Mouse (Mus musculus): ENCODE measurements around the gene Trim62.

The Trim62 gene

DNA sequence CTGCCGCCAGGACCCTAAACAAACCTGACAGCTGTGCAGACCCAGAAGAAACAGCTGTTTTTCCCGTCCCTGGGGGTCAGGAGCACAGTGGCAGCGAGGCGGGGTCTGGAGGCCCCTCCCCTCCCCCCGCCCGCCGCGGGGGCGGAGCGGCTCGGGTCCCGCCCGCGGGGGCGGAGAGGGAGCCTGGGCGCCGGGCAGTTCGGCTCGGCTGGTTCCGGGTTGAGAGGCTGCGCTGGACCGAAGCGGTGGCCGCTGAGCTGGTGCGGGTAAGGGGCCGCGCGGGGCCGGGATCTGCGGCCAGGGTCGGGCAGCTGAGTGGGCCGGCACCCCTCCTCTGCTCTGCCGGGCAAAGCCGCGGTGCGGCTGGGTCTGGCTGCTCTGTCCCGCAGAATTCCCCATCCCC, at the start of gene Trim62:
Gene Trim62 (plus strand): TSS at position 202 of the 403 bp plus-strand sequence.
- DNase-seq = peak; percentile 72

- no peak for DNase-seq
Measured at GRCm38 (mm10) chr4:128838202-128838601, 45.2 kb upstream of the Trim62 start.

GRCm38 (mm10) chr4:128839811-128840738, 43.3 kb upstream of the Trim62 start:
- no peak for DNase-seq

- no peak for DNase-seq
Measured at GRCm38 (mm10) chr4:128841259-128841658, 42.1 kb upstream of the Trim62 start.

DNA sequence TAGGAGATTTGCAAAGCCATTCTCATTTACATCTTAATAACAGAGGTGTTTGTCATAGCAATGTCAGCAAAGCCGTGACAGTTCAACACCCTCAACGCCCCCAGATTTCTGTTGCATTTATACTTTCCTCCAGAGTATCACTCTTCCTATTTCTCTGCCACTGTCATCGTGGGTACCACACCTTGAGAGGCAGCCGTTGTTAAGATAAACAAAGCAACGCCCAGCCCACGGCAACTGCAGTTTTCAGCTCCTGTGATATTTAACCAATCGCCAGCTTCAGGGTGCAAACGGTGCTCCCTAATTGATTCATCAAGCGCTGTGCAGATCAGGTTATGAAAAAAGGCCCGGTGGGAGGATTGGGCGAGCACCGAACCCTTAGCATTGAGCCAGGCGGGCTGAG, 38.8 kb upstream of the Trim62 start:
- no peak for DNase-seq

DNA sequence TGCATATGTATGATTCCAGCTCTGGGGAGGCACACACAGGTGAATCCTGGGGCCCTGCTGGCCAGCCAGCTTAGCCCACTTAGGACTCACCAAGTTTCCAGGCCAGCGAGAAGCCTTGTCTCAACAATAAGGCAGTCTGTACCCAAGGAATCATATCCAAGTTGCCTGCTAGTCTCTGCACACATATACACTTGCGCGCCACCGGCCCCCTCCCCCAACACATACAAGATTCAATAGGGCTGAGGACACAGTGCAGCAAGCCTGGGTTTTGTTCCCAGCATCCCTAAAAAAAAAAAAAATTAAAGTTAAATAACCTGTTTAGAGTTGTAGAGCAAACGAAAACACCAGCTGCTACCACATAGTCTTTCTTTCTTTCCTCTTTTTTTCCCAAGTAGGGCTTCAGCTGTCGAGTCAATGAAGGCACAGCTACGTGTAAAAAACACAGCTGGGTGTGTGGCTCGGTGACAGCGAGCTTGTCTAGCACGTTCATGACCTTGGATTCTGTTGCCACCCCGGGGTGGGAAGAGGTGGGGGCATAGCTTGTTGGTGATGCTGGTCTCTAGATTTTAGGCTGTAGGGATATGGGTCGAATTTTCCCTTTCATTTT, 37.9 kb upstream of the Trim62 start:
- DNase-seq = no peak

DNA sequence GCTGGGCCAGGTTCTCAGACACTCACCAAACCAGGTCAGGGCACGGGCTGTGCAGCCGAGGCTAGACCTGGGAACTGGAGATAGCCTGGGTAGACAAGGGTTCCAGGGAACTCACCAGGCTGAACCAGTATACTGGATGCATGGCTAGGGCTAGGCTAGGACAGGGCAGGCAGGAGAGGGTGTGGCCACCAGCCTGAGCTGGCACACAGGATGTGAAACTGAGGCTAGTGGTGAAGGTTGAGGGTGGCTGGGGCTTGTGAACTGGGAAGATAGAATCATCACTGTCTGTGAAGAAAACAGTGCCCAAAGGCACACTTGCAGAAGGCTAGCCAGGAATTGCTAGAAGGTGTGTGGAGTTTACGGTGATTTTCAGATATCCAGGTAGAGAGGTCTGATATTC, 34.4 kb upstream of the Trim62 start:
- no peak for DNase-seq

GRCm38 (mm10) chr4:128849686-128850085, 33.7 kb upstream of the Trim62 start:
- DNase-seq = no peak

DNA sequence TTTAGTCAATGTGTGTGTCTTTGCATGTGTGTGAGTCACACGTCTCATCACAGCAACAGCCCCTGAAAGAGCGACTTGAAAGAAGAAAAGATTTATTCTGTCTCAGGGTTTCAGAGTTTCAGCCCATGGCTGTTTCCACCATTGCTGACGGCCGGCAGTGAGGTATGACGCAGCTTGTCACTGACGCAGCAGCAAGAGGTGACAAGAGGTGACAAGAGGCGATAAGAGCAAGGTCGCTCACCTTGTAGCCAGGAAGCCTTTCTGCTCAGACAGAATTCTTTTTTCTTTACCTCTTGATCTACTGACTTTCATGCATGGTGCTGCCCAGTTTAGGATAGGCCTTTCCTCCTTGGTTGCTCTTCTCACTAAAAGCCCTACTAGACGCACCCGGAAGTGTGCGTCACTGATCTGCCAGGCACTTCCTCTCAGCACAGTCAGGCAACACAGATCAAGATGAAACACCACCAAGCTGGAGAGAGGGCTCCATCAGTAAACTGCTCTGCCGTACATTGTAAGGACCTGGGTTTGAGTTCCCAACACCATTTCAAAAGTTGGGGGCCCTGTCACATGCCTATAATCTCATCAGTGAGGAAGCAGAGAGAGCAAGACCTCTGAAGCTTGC, 31.0 kb upstream of the Trim62 start:
- no peak for DNase-seq

- no peak for DNase-seq
Measured at GRCm38 (mm10) chr4:128853117-128853516, 30.3 kb upstream of the Trim62 start.

DNA sequence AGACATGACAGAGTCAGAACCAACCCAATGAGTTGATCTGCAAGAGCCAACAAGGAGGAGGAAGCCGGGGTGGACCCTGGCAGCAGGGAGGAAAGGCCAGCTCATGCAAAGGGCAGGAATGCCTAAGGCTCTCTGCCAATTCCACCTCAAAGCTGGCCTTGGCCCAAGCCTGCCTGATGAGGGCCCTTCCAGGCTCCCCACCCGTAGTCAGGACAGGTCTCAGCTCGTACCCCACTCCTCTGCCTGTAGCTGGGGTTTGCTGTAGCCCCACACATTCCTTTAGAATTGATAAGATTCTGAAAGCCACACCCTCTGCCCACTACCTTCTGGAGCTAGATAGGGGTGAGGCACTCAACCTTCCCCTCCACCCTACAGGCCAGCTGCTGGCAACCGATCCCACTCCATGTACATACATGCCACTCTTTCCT, 27.8 kb upstream of the Trim62 start:
- no peak for DNase-seq

GRCm38 (mm10) chr4:128857212-128857611, 26.2 kb upstream of the Trim62 start:
- DNase-seq = no peak

DNA sequence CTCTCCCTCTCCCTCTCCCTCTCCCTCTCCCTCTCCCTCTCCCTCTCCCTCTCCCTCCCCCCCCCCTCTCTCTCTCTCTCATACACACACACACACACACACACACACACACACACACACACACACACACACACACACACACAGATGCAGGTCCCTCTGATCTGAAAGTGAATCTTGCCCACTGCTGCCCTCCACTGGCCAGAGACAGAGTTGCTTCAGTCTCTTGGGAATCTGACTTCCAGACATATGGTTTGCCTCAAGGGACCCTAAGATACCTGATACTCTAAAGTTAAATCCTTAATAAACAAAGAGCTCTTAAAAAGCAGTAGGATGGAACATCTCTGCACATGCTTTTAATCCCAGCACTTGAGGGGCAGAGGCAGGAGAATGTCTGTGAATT, 25.2 kb upstream of the Trim62 start:
- peak; percentile 67 for DNase-seq

DNA sequence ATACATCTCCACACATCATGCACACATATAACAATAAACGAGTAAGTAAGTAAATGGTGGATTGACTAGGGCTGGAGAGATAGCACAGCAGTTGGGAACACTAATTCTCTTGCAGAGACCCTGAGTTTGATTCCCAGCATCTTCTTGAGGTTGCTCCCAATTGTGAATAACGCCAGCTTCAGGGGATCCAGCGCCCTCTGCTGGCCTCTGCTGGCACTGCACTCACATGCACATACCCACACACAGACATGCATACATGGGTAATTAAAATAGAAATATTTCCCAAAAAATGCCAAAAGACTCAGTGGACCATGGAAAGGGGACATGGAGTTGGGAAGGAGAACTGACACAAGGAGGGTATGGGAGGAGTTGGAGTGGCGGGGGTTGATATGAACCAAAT, 24.5 kb upstream of the Trim62 start:
- peak; percentile 6 for DNase-seq

DNA sequence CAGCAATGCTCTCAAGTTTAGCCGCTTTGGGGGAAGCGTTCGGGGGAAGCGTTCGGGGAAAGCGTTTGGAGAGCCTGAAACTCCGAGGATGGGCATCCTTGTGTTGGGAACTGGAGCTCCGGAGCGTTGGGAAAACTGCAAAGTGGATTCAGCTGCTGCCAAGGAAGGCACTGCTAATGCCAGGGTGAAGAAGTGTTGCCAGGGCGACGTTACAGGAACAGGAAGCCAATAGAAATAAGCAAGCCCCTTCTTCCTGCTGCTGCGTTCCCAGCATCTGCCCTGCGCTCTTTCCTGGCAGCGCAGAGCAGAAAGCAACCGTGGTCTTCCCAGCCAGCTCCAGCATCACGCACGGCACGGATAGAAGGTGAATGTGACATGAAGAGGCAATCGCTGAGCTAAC, 10.4 kb upstream of the Trim62 start:
- DNase-seq = no peak

- DNase-seq = no peak
Measured at GRCm38 (mm10) chr4:128874062-128874461, 9.3 kb upstream of the Trim62 start.

- DNase-seq = no peak
Measured at GRCm38 (mm10) chr4:128875439-128875838, 7.9 kb upstream of the Trim62 start.

GRCm38 (mm10) chr4:128877520-128877919, 5.9 kb upstream of the Trim62 start:
- no peak for DNase-seq

DNA sequence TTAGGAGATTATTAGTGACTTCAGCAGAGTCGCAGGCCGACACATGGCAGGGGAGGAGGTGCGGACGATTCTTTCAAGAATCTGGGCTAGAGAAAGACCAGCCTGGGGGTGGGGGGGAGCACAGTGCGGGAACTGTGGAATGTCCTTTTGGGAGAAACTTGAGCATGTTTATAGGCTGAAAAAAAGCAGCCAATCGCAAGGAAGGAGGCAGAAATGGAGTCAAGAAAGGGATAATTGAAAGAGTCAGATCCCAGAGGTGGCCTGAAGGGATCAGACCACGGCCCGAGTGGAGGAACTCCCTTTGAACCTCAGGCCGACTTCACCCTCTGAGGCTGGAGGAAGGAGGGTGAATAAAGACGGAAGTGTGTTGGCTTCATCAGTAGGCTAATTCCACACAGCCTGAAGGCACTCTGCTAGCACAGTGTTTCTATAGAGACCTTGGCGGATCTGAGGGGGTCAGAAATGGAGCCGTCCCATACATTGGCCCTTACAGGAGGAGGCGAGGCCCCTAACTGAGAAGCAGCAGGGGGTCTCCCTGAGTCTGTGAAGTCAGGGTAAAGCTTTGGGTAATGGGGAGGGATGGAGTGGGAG, 4.4 kb upstream of the Trim62 start:
- no peak for DNase-seq

- peak; percentile 37 for DNase-seq
Measured at GRCm38 (mm10) chr4:128883801-128884710, 676 bp downstream of the Trim62 start.

- no peak for DNase-seq
Measured at GRCm38 (mm10) chr4:128884711-128885095, 1.3 kb downstream of the Trim62 start.

DNA sequence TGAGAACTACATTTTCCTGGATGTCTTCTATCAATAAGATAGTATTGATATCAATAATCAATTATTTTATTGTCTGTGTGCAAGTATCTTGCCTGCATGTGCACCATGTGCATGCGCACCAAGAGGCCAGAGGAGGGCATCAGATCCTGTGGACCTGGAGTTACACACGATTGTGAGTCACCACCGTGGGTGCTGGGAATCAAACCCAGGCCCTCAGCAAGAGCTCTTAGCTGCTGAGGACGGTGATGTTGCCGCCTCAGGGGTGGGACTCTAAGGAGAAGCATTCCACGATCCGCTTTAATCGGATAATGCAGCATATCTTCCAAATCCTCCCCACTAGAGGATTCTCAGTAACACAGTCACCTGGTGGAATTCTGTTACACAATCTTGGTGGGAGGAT, 2.2 kb downstream of the Trim62 start:
- no peak for DNase-seq

Data from thymus, postnatal 25 days (tissue).